ENCODE assay signal across 8 mouse cellular contexts in genomic region chr4:147936331-147936954, GRCm38 (mm10). TPM values are rescaled to one million over a fixed set of nuclear protein-coding genes. Genes with fewer than 3 reads are reported as not detected.
DNase-seq lines count a peak whose midpoint lies in the region; ATAC-seq and TF ChIP-seq lines count a peak whose summit lies in the region.

Gene Plod1, minus strand, starts transcription at chr4:147936767.

- TF ChIP-seq POLR2A in thymus, adult 2 months (IDR thresholded peaks at IDR 0.05; ENCODE audit: control insufficient read depth, extremely low read depth, insufficient read depth, low read length, poor library complexity), result peak; percentile 62; the same call in 1 of the 2 replicates

- peak; percentile 47 to 58 for ATAC-seq in hematopoietic stem cell, adult 5-6 weeks (replicated peaks in 1 of 2; ENCODE audit: insufficient read depth in 1 of 2, low FRiP score in 2 of 2, low TSS enrichment in 1 of 2, low read depth in 1 of 2, poor library complexity in 2 of 2, severe bottlenecking in 2 of 2)
- peak; percentile 69 for ATAC-seq in lung, embryonic 14.5 days (ENCODE audit: insufficient read depth)
- peak; percentile 33; the same call in 1 of the 2 replicates for ATAC-seq in neutrophil, adult 5-6 weeks (ENCODE audit: extremely low read depth, insufficient number of reproducible peaks, low FRiP score, poor library complexity, severe bottlenecking)

- peaks cover 13% of the 10 kb centered on the region for H3K4me1 ChIP-seq in lung, embryonic 14.5 days (ENCODE audit: insufficient read depth)
- peaks cover 7% of the 10 kb centered on the region for H3K4me1 ChIP-seq in thymus, adult 2 months (replicated peaks; ENCODE audit: control insufficient read depth, insufficient read depth, low read length)

- H3K4me2 ChIP-seq in lung, embryonic 14.5 days, result peak within 1 kb of the TSS; percentile 84

- peak; percentile 24; the same call in 1 of the 2 replicates for TF ChIP-seq CTCF in lung, embryonic 14.5 days (IDR thresholded peaks at IDR 0.05; ENCODE audit: low read depth)
- 0 out of 2 replicates have a peak, but pooled peaks have one; percentile 24 for TF ChIP-seq CTCF in thymus, adult 2 months (IDR thresholded peaks at IDR 0.05; ENCODE audit: borderline replicate concordance, control insufficient read depth, extremely low read depth, insufficient read depth, low read length, poor library complexity)

- no peaks in the 10 kb centered on the region for H3K27me3 ChIP-seq in lung, embryonic 14.5 days (ENCODE audit: insufficient read depth, low read length)
- no peaks in the 10 kb centered on the region for H3K27me3 ChIP-seq in thymus, adult 2 months (ENCODE audit: control insufficient read depth, insufficient read depth, low read length)

- DNase-seq in Muller cell, postnatal 12 days (ENCODE audit: inconsistent ontology term), result peak; percentile 87
- DNase-seq in cerebellum, postnatal 10 days, result peak; percentile 73 to 82
- peak in 1 of 2 experiments; percentile 73 for DNase-seq in frontal cortex, adult 2 months (ENCODE audit: extremely low spot score in 1 of 2, low spot score in 1 of 2)
- peak; percentile 51 to 62 for DNase-seq in layer of hippocampus, adult 8-10 months (ENCODE audit: low spot score in 2 of 2)
- DNase-seq in lung, embryonic 14.5 days, result peak; percentile 90
- peak; percentile 82 for DNase-seq in thymus, adult 2 months

- H3K4me3 ChIP-seq in lung, embryonic 14.5 days (ENCODE audit: low read depth, low read length), result peak within 1 kb of the TSS; percentile 71
- peak within 1 kb of the TSS; percentile 76 for H3K4me3 ChIP-seq in thymus, adult 2 months (ENCODE audit: control insufficient read depth, insufficient read depth, low read length)

- under 1% methylated on average over 51 of the region's 51 CpGs for WGBS in lung, embryonic 14.5 days
- 1% methylated on average over 51 of the region's 51 CpGs for WGBS in thymus, adult 2 months

- peak within 1 kb of the TSS; percentile 65; the same call in 1 of the 2 replicates for H3K27ac ChIP-seq in lung, embryonic 14.5 days (ENCODE audit: low read depth)
- H3K27ac ChIP-seq in thymus, adult 2 months (ENCODE audit: control insufficient read depth, insufficient read depth, low read length), result no peak within 1 kb of the TSS

- no peaks in the 10 kb centered on the region for H3K36me3 ChIP-seq in lung, embryonic 14.5 days (ENCODE audit: insufficient read depth)
- no peaks in the 10 kb centered on the region for H3K36me3 ChIP-seq in thymus, adult 2 months (ENCODE audit: control insufficient read depth, insufficient read depth, low read length)

- no peaks in the 10 kb centered on the region for H3K9me3 ChIP-seq in lung, embryonic 14.5 days (ENCODE audit: low read depth, low read length)

- peak within 1 kb of the TSS; percentile 75 for H3K9ac ChIP-seq in lung, embryonic 14.5 days

RNA-seq across cellular contexts. Expression of gene Plod1, which starts in this region (rescaled TPM):
- 18.8 and 20.3 TPM in 2 replicates for polyA plus RNA-seq in frontal cortex, adult 2 months (2012; rRNA removed)
- 10.5 and 11.4 TPM in 2 replicates for total RNA-seq in hematopoietic stem cell, adult 5-6 weeks (2017)
- total RNA-seq in layer of hippocampus, adult 8-10 months (2022), result 10 to 100 TPM; 19.4 to 21.5 (median 20.9) TPM
- 40.0 and 42.4 TPM in 2 replicates for polyA plus RNA-seq in lung, embryonic 14.5 days (2014; fragmentation: Nextera tagmentation; extraction: Ambion mirVana)
- total RNA-seq in neutrophil, adult 5-6 weeks (2017), result 15.5 and 15.7 TPM in 2 replicates
- polyA plus RNA-seq in thymus, adult 2 months (2012; rRNA removed), result 21.2 and 28.9 TPM in 2 replicates
